Mouse (Mus musculus) c-Kit-positive CD71-positive TER-119-negative erythroid progenitor cells, embryonic 14.5 days (primary cell): ENCODE measurements at regions not wholly inside any gene's neighbourhood (a gene's known extent, or its start where the extent isn't known, plus 50 kb on each side); places are given as distances from the start of the nearest gene placed in this dataset.
"Not testable (repeated sequence)": the region's sequence is repeated elsewhere in the genome, so short reads cannot be mapped to it uniquely, and the experiment has no call there.

ENCODE experiments used
- DNase-seq: peaks from one replicate; pipeline ENCODE4 v3.0.0-alpha.2; 2013; ENCODE audit warnings: low read depth

DNA sequence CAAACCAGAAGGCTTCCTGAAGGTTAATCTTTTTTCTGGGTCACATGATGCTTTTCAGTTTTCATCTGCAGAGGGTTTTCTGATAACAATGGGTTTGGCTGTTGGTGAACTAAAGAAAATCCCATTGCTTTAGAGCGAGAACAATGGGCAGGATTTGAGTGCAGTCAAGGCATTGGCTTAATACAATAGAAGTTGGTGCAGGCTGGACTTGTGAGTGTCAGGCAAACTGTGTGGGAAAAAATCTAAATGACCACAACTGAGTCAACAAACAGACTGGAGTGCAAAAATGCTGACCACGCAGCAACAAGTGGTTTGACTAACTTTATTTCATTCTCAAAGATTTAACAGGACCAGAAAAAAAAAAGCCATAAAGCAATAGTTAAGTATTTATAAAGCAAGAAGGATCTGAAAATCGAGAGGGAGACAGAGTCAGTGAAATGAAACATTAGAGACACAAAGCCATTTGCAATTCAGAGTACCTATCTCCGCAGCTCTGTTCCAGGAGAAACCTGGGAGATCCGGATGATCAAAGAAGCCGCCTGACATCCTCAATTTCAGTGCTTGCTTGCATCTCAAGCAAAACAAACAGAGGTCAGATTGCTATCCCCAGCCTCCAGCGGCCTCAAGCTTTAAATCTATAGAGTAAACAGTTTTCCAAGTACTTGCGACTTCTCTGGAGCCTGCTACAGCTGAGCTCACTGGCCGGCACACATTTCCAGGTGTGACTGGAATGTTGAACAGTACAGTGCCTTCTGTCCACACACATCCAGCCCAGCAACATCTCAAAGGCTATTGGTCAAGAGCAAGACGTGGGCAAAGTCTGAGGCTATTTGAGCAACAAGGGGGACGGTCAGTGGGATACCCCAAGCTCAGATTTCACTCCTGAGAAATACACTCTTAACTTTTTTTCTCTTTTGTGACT lies 229.5 kb upstream of the Arglu1 start:
- no peak for DNase-seq

DNA sequence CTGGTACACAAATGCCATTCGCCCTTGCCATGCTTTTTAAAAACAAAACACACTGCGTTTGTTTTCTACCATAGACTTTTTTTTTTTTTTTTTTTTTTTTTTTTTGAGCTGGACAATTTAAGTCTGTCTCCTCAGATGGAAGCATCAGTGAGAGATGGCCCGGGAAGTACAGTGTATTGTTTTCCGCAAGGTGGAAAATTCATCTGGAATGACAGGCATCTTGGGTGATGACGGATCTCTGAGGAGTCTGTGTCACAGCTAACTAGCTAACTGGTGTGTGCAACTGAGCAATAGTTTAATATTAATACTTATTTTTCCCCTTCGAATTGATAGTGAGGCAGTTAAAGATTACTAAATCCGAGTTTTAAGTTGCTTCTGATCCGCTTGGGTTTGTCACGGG lies 228.7 kb upstream of the Arglu1 start:
- DNase-seq: no peak

DNA sequence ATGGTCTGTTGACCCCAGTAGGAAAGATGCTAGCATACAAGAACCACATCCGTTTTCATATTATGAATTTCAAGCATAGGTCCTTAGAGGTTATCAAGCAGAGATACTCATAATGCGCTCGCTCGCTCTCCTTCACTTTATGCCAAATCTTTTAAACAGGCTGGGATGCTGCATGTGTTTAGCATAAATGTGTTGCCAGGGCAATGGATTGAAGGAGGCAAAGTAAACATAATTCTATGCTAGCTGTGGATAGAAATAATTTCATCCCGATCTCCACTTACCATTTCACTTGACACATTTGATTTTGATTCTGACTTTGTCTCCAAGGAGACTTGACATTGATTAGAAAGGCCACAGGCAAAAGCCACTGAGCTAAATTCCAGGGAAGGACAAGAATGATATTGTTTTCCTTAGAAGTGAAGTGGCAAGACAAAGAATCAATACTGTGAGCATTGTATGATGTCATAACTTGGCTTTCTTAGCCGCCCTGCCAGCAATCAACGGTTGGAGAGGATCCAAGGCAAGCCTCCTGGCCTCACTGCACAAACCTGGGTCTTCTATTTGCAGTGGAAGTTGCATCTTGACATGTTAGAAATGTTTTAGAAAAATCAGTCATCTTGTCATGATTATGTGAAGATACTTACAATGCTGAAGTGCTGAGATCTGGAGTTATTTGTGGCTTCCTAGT lies 217.3 kb upstream of the Arglu1 start:
- no peak for DNase-seq

DNA sequence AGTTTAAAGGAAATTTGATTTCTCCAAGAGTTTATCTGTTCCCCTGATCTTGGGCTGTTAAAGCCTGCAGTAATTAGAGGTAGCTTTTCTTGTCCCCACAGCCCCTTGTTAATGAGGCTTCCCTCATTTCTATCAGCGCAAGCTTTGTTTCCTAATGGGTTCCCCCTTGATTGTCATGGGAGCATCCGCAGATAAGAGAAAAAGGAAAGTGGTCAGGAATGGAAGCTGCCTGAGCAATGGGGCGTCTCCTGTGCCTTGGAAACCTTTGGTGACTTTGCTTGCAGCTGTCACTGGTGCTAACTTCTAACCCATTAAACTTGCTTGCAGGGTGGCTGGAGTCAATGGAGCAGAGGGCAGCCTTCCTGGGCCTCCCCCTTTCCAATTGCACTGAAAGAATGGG lies 202.7 kb upstream of the Arglu1 start:
- DNase-seq: no peak

DNA sequence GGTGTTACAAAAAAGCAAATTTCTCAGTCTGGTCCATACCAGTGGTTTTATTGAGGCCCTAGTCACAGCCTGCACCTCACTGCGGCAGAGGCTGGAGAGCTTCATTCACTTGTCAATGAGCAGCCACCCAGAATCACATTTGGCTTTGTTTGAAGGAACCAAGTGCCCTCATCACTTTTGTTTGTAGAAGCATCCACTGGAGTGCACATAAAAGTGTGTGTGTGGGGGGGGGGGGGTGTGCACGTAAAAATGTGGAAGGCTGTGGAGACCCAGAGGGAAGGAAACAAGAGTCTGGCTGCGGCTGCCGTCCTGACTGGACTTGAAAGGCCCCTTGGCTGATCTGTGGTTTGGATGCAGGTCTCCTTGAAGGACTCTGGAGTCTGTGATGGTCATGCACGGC lies 187.0 kb upstream of the Arglu1 start:
- DNase-seq: no peak

DNA sequence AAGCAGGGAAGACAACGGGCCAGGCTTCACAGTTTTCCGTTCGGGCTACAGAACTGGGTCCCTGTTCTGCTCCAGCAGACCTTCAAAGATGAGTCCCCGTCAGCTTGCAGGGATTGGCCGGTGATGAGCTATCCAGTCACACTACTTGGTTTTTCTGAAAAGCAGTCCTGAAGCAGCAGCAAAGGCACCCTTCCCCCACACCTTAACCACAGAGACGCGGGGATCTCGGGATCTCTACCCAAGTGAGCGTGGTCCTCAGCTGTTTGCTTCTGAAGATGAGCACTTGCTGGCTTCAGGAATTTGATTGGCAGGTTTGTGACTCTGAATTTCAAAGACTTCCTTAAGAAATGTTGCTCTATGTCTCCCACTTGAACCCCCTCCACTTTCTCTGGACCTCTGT lies 186.6 kb upstream of the Arglu1 start:
- DNase-seq: no peak

DNA sequence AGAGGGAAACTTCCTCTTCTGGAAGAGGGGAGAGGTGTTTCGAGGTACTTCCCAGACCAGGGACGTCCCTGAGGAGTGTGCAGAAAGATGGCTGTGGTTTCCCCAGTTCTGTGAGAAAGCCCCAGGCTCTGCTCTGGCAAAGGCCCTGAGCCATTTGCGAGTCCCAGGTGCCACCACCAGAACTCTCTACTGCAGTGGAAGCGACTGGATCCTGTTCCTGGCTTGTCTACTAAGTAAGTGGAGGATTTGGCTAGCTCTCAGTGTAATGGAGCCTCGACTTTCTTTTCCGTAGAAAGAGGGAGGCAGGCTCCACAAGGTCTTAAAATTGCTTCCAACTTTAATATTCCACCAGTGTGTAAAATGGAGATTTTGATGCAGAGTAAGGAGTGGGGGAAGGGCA lies 186.1 kb upstream of the Arglu1 start:
- DNase-seq: no peak

DNA sequence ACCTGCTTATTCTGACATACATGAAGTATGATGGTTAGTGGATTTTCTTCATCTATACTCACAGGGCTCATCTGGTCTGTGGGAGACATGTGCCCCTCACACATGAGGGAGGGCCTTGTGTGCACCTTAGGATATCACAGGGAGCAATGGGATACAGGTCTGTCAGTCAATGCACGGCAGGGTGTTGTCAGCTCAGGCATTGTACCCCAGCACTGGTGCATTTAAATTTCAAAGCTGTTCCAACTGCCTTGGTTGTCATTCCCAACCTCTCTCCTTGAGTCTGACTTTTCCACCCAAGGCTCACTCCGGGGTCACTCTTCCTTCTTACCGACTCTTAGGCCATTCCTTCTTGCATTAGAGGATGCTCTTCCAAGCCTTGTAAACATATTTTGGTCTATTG lies 181.6 kb upstream of the Arglu1 start:
- DNase-seq: no peak

DNA sequence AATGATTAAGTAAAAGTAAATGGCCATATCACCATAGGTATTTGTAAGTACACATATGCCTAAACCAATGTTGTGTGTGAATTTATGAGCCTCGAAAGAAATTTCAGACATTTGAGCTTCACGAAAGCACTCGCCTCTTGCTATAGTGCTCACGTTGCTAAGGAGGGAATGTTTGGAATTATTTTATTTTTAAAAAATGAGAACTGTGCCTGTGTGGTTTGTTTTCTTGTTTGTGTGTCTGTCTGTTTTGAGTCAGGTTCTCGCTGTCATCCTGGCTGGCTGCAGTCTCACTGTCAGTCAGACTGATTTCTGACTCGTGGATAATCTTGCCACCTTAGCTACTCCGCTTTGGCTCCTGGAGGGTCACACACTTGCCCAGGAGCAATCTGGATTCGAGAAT lies 180.7 kb upstream of the Arglu1 start:
- no peak for DNase-seq

DNA sequence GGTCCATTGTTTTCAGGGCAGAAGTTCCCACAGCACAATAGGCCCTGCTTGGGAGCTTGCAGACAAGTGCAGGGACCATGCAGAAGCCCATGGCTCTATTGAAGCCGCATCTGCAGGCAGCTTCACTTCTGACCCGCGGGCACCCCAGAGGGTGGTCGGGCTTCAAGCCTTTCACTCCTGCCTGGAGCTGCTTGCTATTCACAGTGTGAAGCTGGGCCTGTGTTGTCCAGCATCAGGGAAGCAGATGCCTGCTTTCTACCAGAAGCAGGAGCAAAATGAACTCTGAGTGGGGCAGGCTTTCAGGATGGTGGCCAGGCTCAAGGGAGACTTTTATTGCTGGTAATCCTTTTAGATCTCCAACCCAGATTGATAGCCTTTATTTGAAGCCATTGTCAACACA lies 180.2 kb upstream of the Arglu1 start:
- no peak for DNase-seq

DNA sequence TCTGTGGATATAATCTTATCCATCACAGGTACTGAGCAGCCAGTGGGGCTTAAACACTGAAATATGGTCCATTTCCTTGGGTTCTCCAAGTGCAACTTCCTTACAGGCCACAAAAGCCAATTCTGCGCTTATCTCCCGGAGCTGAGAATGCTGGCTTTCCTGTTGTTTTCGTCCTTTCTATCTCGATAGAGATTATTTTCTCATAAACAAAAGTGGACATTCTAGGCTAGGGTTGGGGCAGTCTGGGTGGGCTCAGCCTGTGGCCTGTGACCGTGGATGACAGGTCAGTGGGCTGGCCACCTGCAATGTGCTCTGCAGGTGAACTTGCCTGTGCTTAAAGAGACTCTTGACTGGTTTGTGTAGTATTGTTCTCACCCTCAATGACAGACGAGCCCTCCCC lies 179.0 kb upstream of the Arglu1 start:
- DNase-seq: no peak

DNA sequence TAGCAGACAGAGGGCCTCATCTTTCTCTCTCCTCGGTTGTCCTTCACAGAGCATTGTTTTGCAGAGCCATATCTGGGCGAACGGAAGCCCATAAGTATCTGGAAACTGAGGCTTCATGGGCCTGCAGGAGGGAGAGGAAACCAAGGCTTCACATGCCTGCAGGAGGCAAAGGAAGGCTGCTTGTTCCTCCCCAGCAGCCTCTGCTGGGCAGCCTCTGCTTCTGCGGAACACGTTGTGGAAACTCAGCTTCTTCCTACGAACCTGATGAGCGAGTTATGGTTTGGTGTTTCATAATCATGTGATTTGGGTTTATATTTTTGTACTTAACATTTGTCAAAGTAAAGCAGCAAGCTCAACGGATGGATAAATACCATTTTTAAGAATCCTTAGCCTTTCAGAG lies 177.6 kb upstream of the Arglu1 start:
- no peak for DNase-seq

DNA sequence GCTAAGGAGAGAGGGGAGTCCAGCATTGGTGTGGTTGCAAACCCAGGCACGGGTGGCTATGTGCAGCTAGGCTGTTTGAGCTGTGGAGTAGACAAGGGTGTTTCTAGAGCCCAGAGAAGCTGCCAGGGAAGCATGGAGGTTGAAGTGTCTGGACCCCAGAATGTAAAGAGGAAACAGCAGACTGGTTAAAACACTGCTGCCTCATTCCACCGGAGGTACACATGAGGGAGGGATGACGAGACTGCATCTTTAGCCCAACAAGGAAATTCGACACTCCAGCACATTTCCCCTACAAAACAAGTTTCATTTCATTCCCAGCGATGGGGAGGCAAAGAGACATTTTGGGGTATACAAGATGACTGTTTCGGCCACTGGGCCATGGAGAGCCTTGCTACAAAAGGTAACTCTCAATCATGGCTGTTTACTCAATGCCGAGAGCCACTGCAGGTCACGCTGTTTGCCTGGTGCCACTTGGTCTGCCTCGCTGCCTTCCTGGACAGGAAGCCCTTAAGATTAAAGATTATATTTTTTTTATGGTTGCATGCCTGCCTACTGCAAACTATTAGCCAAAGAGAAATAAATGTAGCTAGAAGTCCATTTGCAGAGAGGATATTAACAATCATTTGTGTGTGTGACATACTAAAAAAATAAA lies 176.9 kb upstream of the Arglu1 start:
- DNase-seq: no peak

DNA sequence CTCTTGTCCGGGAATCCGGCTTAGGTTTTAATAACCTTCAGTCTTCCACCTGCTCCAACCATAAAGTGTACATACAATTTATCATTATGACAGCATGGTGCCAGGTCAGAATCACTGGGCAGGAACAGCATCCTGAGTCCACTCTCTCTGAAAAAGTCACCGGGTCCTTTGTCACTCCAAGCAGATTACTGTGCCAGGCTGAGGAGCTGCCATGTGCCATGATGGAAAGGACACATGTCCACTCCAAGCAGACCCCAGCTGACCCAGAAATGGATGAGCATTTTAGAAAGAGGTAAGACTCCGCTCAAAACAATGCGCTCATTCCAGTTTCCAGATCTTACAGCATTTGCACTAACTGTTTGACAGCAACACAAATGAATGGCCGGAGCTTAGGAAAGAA lies 172.4 kb upstream of the Arglu1 start:
- no peak for DNase-seq

DNA sequence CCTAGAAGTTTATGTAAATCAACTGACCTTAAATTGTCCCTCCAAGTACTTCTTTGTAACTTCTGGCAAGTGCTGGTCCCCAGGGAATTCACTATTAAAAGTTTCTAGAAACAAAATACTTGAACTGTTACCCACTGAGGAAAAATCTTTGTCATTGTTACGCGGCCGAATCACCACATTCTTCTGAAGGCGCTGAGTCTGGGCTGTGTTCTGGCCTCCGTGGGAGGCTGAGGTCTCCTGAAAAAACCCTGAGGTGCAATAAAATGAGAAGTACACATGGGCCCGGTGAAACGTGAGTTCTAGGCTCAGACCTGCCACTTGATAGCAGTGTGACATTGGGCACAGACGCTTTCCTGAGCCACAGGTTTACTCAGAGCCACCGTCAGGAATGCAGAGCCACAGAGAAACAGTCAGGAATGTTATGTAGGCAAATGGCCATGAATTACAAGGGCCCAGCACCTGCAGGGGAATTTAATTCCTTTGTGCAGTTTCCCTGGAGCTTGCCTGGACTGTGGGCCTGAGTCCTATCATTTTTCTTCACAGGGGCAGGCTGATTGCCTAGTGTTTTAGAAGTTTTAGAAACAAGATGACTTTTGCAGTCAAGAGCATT lies 171.1 kb upstream of the Arglu1 start:
- DNase-seq: no peak

DNA sequence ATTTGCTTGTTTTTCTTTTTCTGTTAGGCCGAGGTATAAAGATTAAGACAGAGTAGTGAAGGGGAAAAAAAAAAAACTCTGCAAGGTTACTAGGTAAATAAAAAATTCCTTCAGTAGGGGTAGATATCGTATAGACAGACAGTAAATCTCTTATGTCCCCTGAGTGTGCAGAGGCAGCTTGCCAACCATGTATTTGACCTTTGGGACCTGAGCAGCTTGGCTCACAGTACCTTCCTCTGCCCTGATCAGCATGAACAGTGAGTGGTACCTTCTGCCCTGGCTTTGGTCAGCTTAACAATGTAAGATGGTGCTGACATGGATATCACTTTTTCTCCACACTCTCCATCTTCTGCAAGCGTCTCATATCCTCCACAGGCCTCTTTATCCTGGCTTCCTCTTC lies 168.3 kb upstream of the Arglu1 start:
- no peak for DNase-seq

DNA sequence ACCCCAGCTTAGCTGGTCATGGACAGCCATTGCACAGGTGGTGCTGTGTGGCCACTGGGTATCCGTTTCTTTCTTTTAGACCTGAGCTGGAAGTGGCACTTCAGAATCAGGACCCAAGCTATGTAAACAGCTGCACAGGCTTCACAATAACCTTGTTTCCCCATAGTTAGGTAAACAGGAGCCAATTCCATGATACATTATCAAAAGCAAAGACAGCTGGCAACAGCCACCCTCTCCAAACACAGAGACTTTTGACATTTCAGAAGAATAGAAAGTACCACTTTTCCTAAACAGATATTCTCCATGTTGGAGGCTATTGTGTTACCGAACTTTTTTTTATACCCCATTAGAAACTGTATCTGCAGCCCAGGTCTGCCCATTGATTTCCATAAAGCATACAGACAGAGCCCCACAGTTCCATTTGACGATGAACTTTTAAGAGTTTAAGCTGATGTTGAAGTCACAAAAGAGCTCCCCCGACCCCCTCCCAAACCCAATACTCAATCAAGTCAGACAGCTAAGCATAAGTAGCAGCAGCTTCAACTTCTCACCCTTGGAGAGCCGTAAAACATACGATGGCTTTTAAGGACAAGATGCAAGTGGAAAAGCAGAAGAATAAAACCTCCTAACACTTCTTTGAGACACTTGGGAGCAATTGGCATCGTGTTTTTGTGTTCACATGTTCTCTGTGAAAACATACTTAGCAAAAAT lies 162.5 kb upstream of the Arglu1 start:
- DNase-seq: no peak

DNA sequence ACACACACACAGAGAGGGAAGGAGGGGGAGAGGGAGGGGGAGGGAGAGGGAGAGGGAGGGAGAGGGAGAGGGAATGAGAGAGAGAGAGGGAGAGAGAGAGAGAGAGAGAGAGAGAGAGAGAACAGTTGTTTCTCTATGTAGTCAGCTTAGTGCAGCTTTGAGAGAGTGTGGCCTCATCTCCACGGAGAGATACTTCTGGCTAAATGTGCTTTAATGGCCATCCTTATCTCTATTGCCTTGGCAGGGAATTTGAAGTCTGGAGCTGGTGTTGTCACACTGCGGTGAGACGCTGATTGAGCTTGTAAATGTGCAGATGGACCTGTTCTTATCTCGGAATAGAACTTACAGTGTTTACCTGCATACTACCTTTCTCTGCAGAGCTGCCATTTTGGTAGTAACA lies 160.9 kb upstream of the Arglu1 start:
- DNase-seq: no peak

DNA sequence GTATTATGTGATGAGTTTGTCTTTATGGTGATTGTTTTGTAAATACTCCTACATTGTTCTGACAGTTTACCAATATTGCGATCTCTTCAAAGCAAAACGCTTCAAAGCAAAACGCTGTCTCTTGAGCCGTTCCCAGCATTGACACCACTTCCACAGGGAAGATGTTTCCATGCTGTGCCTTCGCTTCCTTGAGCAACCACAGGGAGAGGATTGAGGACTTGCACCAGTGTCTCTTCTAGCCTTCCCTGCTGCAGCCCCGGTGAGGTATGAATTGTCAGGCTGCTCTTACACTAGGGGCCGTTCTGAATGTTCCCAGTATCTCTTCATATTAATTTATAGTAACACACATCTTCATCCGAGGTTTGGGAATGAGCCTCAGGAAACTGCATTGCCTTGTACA lies 160.4 kb upstream of the Arglu1 start:
- no peak for DNase-seq

DNA sequence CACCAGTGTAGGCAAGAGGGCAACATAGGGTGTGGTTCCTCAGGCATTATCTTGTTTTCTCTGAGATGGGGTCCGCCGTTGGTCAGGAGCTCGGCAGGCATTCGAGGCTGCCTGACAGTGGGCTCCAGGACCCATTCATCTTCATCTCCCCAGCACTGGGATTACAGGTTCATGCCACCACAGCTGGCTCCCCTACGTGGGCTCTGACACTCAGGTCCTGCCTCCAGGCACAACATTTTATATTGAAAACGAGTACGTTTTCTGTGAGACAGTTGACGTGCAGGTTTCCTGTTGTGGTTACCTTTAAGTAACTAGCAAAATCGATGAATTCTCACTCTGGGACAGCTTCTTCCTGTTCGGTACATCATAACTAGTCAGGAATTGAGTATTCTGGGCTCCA lies 157.3 kb upstream of the Arglu1 start:
- no peak for DNase-seq

DNA sequence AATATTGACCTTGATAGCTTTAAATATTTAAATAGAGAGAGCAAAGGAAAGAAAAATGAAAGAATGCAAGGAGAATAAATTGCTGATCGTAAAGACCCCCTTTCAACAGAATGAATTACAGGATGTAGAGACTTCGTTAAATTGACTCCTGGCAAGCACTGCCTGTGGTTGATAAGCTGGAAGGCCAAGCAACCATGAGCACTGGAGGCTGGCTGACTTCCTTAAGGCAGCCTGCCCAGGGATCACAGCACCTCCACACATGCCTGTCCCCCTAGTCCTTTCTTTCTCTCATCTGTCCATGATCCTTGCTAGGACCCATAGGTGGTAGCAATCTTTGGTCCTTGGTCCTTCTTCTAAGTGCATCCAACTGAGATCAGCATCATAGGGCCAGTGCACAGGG lies 152.0 kb upstream of the Arglu1 start:
- DNase-seq: no peak

DNA sequence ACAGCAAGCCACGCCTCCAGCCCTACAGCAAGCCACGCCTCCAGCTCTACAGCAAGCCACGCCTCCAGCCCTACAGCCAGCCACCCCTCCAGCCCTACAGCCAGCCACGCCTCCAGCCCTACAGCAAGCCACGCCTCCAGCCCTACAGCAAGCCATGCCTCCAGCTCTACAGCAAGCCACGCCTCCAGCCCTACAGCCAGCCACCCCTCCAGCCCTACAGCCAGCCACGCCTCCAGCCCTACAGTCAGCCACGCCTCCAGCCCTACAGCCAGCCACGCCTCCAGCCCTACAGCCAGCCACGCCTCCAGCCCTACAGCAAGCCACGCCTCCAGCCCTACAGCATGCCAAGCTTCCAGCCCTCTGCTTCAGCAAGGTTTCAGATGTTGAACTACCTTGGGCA lies 145.8 kb upstream of the Arglu1 start:
- not testable (repeated sequence) for DNase-seq
